Mouse (Mus musculus) liver, embryonic 13.5 days (tissue): ENCODE results near the gene Clip4. TPM values are rescaled to one million over a fixed set of nuclear protein-coding genes. Genes with fewer than 3 reads are reported as not detected.

ENCODE experiments used
- ATAC-seq: fragments of 200-750 bp; cut with Nextera tagmentation; 2 replicates; pipeline ENCODE4 v1.8.0; 2017; ENCODE audit warnings: low read depth, mild to moderate bottlenecking, moderate number of reproducible peaks, moderate library complexity
- DNase-seq: peaks from one replicate; pipeline ENCODE4 v3.0.0; 2022
- H3K27ac ChIP-seq: fragments of 300-500 bp; sonication (generic); 2 replicates; pipeline ENCODE4 v1.5.1; 2015; ENCODE audit warnings: moderate library complexity, mild to moderate bottlenecking, inconsistent platforms
- H3K27me3 ChIP-seq: fragments of 300-500 bp; sonication (generic); 2 replicates; pipeline ENCODE4 v1.6.1; 2015; ENCODE audit warnings: mild to moderate bottlenecking, inconsistent platforms
- H3K36me3 ChIP-seq: fragments of 300-500 bp; sonication (generic); 2 replicates; pipeline ENCODE4 v1.6.1; 2015; ENCODE audit warnings: mild to moderate bottlenecking, inconsistent platforms
- H3K4me1 ChIP-seq: fragments of 300-500 bp; sonication (generic); replicated peaks from 2 replicates; pipeline ENCODE4 v1.6.1; 2015; ENCODE audit warnings: inconsistent platforms
- H3K4me2 ChIP-seq: fragments of 300-500 bp; sonication (generic); 2 replicates; pipeline ENCODE4 v1.6.1; 2015; ENCODE audit warnings: inconsistent platforms, mild to moderate bottlenecking, moderate library complexity
- H3K4me3 ChIP-seq: fragments of 300-500 bp; sonication (generic); replicated peaks from 2 replicates; pipeline ENCODE4 v1.5.1; 2015; ENCODE audit warnings: mild to moderate bottlenecking, inconsistent platforms
- H3K9ac ChIP-seq: fragments of 300-500 bp; sonication (generic); 2 replicates; pipeline ENCODE4 v1.6.1; 2015; ENCODE audit warnings: mild to moderate bottlenecking, inconsistent platforms
- H3K9me3 ChIP-seq: fragments of 300-500 bp; sonication (generic); replicated peaks from 2 replicates; pipeline ENCODE4 v1.6.1; 2016; ENCODE audit warnings: inconsistent platforms
- WGBS: fragments of 180-500 bp; shearing (Covaris S2); methylation state at CpG from one replicate; pipeline ENCODE4 v1.1.7; 2015; ENCODE audit not compliant: insufficient replicate concordance; 5-methylcytosine and 5-hydroxymethylcytosine counted together
- polyA plus RNA-seq: library from polyadenylated mRNA; unstranded; fragments of >200 nt; fragmentation: Nextera tagmentation; extraction: Ambion mirVana; gene quantifications from 2 replicates; pipeline ENCODE4 v1.2.1, GENCODE M21; 2015

The Clip4 gene
- polyA plus RNA-seq, 1 experiment from 2014 or later, result 0.17 TPM

- ATAC-seq, result no peak
- H3K9me3 ChIP-seq, result no peaks in the 10 kb centered on the region
- H3K27ac ChIP-seq, result no peak overlapping the region
- no peak for DNase-seq
- 42% methylated on average over 6 of the region's 6 CpGs for WGBS
- H3K27me3 ChIP-seq, result no peaks in the 10 kb centered on the region
- H3K4me1 ChIP-seq, result no peaks in the 10 kb centered on the region
- H3K4me3 ChIP-seq, result no peak overlapping the region
- no peak overlapping the region for H3K4me2 ChIP-seq
- no peak overlapping the region for H3K9ac ChIP-seq
- no peaks in the 10 kb centered on the region for H3K36me3 ChIP-seq
Measured at GRCm38 (mm10) chr17:71769564-71769963, 1.3 kb downstream of the Clip4 start.

- Histone ChIP-seq H3K27ac (no peak overlapping the region), H3K9me3 (no peaks in the 10 kb centered on the region), H3K36me3 (no peaks in the 10 kb centered on the region), H3K4me3 (no peak overlapping the region), H3K4me1 (no peaks in the 10 kb centered on the region), H3K27me3 (no peaks in the 10 kb centered on the region), H3K9ac (no peak overlapping the region), H3K4me2 (no peak overlapping the region)
- no peak for ATAC-seq
- DNase-seq, result no peak
- WGBS, result 62% methylated on average over 3 of the region's 3 CpGs
Measured at GRCm38 (mm10) chr17:71770696-71771095, 2.4 kb downstream of the Clip4 start.

DNA sequence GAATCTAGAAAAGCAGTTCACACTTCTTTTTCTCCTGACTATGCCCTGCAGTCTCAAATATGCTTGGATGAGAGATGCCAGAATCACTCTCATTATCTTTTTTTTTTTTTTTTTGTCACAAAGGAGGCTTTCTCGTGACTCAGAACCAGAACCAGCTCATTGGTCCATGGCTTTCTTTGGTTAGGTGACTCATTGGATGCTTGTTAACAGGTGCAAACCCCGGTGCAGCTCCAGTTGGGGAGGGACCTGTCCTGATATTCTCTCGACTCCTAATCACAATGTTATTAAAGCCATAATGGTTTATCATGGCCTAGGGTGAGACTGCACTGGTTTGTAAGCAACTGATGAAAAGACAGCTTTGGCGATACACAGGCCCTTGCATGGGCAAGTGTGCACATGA lies 5.9 kb downstream of the Clip4 start:
- ATAC-seq, result no peak

GRCm38 (mm10) chr17:71775279-71775678 lies 7.0 kb downstream of the Clip4 start:
- H3K9ac ChIP-seq, result no peak overlapping the region
- WGBS, result 56% methylated on average over 4 of the region's 4 CpGs

More for the DNA sequence above, 5.9 kb downstream of the Clip4 start:
- H3K9me3 ChIP-seq, result no peaks in the 10 kb centered on the region
- H3K4me1 ChIP-seq, result no peaks in the 10 kb centered on the region
- H3K27ac ChIP-seq, result no peak overlapping the region
- WGBS, result 54% methylated on average over 4 of the region's 4 CpGs
- no peaks in the 10 kb centered on the region for H3K36me3 ChIP-seq
- no peak overlapping the region for H3K4me3 ChIP-seq
- H3K4me2 ChIP-seq, result no peak overlapping the region
- no peaks in the 10 kb centered on the region for H3K27me3 ChIP-seq
- no peak for DNase-seq
- H3K9ac ChIP-seq, result no peak overlapping the region

GRCm38 (mm10) chr17:71778696-71779095 lies 10.4 kb downstream of the Clip4 start:
- H3K9me3 ChIP-seq, result no peaks in the 10 kb centered on the region
- WGBS, result 43% methylated on average over 3 of the region's 3 CpGs
- no peaks in the 10 kb centered on the region for H3K36me3 ChIP-seq
- DNase-seq, result no peak
- H3K4me3 ChIP-seq, result no peak overlapping the region
- no peak overlapping the region for H3K27ac ChIP-seq
- H3K4me1 ChIP-seq, result no peaks in the 10 kb centered on the region
- no peak overlapping the region for H3K4me2 ChIP-seq
- no peak overlapping the region for H3K9ac ChIP-seq
- ATAC-seq, result no peak
- peaks cover 27% of the 10 kb centered on the region for H3K27me3 ChIP-seq

More at GRCm38 (mm10) chr17:71775279-71775678, 7.0 kb downstream of the Clip4 start:
- Histone ChIP-seq H3K27ac (no peak overlapping the region), H3K4me2 (no peak overlapping the region), H3K36me3 (no peaks in the 10 kb centered on the region), H3K4me3 (no peak overlapping the region), H3K27me3 (no peaks in the 10 kb centered on the region), H3K4me1 (no peaks in the 10 kb centered on the region), H3K9me3 (no peaks in the 10 kb centered on the region)
- DNase-seq (no peak), ATAC-seq (no peak)

DNA sequence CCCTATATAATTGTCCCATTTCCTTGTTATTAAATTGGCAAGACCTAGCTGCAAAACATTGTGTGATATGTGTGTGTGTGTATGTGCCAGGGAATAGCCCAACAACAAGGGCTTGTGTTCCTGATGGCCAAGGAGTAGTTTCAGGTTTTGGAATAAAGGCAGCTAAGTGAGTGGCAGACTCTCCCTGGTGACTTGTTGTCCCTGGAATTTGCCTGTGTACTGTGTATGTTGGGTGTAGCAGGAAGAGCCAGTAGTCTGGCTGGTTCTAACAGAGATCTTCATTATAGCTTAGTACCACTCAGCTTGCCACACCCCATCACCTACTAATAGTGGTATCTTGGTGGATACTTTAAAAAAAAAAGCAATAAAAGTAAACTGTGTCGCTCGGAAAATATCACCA lies 12.2 kb downstream of the Clip4 start:
- H3K4me2 ChIP-seq, result no peak overlapping the region
- ATAC-seq (no peak), DNase-seq (no peak)
- H3K4me1 ChIP-seq, result no peaks in the 10 kb centered on the region
- no peaks in the 10 kb centered on the region for H3K9me3 ChIP-seq
- H3K27me3 ChIP-seq, result peaks cover 30% of the 10 kb centered on the region
- no peak overlapping the region for H3K9ac ChIP-seq
- WGBS, result 74% methylated on average over 2 of the region's 2 CpGs
- no peak overlapping the region for H3K27ac ChIP-seq
- H3K4me3 ChIP-seq, result no peak overlapping the region
- no peaks in the 10 kb centered on the region for H3K36me3 ChIP-seq

GRCm38 (mm10) chr17:71780945-71781344 lies 12.7 kb downstream of the Clip4 start:
- DNase-seq (no peak), ATAC-seq (no peak)
- no peak overlapping the region for H3K4me2 ChIP-seq
- H3K9ac ChIP-seq, result no peak overlapping the region
- WGBS, result 68% methylated on average over 4 of the region's 4 CpGs
- no peak overlapping the region for H3K4me3 ChIP-seq
- H3K4me1 ChIP-seq, result no peaks in the 10 kb centered on the region
- peaks cover 30% of the 10 kb centered on the region for H3K27me3 ChIP-seq
- no peak overlapping the region for H3K27ac ChIP-seq
- H3K36me3 ChIP-seq, result no peaks in the 10 kb centered on the region
- no peaks in the 10 kb centered on the region for H3K9me3 ChIP-seq

GRCm38 (mm10) chr17:71782242-71782698 lies 14.0 kb downstream of the Clip4 start:
- H3K4me3 ChIP-seq, result peak overlapping the region; percentile 42
- no peaks in the 10 kb centered on the region for H3K36me3 ChIP-seq
- peak overlapping the region; percentile 61 for H3K4me2 ChIP-seq
- no peak overlapping the region for H3K27ac ChIP-seq
- H3K9ac ChIP-seq, result no peak overlapping the region
- WGBS, result 2% methylated on average over 29 of the region's 29 CpGs
- no peaks in the 10 kb centered on the region for H3K4me1 ChIP-seq
- peaks cover 30% of the 10 kb centered on the region for H3K27me3 ChIP-seq
- DNase-seq (no peak), ATAC-seq (no peak)
- no peaks in the 10 kb centered on the region for H3K9me3 ChIP-seq

DNA sequence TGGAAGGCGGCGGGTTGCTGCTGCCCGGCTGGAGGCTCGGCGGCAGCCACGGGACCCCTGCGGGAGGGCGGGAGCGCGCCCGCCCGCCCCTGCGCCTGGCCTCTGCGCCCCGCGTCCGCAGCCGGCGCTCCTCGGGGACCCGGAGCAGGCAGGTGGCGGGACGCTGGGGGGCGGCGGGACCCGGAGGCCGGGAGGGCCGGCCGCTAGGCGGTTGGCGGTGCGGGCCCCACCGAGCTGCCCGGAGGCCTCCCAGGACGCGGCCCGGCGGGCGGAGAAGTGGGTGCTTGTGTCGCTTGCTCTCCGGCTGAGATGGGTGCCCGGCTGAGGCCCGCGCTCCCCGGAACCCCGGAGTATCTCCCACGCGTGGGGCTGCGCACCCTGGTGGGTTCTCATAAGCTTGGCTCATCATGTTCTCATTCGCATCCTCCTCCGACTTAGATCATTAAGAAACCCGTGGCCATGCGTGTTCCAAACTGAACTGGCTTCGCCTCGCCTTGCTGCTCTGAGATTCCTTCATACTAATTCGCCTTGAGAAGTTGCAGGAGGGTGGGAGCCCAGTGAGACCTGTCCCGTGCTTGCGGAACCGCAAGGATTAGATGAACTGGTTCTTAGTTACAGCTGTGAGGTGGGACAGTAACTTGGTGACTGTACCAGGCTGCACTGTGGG lies 14.6 kb downstream of the Clip4 start:
- no peak for DNase-seq
- WGBS, result 4% methylated on average over 41 of the region's 59 CpGs
- Histone ChIP-seq H3K4me3 (peak overlapping the region; percentile 42), H3K36me3 (no peaks in the 10 kb centered on the region), H3K4me2 (peak overlapping the region; percentile 61), H3K27ac (no peak overlapping the region), H3K27me3 (peaks cover 30% of the 10 kb centered on the region), H3K9me3 (no peaks in the 10 kb centered on the region), H3K4me1 (no peaks in the 10 kb centered on the region), H3K9ac (no peak overlapping the region)
- ATAC-seq, result no peak

- DNase-seq (no peak), ATAC-seq (no peak)
- Histone ChIP-seq H3K4me3 (peak overlapping the region; percentile 42; the same call in 1 of the 2 replicates), H3K4me1 (no peaks in the 10 kb centered on the region), H3K9ac (no peak overlapping the region), H3K36me3 (no peaks in the 10 kb centered on the region), H3K9me3 (no peaks in the 10 kb centered on the region), H3K27ac (no peak overlapping the region), H3K4me2 (peak overlapping the region; percentile 61), H3K27me3 (peaks cover 30% of the 10 kb centered on the region)
- WGBS, result 33% methylated on average over 10 of the region's 10 CpGs
Measured at GRCm38 (mm10) chr17:71783366-71783735, 15.1 kb downstream of the Clip4 start.

- H3K27ac ChIP-seq, result no peak overlapping the region
- H3K4me3 ChIP-seq, result no peak overlapping the region
Measured at GRCm38 (mm10) chr17:71786456-71786855, 18.2 kb downstream of the Clip4 start.

GRCm38 (mm10) chr17:71791109-71791508 lies 22.8 kb downstream of the Clip4 start:
- H3K4me1 ChIP-seq, result no peaks in the 10 kb centered on the region
- no peaks in the 10 kb centered on the region for H3K36me3 ChIP-seq
- H3K9me3 ChIP-seq, result no peaks in the 10 kb centered on the region
- H3K4me2 ChIP-seq, result no peak overlapping the region
- ATAC-seq, result no peak
- H3K27me3 ChIP-seq, result no peaks in the 10 kb centered on the region
- no peak overlapping the region for H3K27ac ChIP-seq
- no peak for DNase-seq
- no peak overlapping the region for H3K4me3 ChIP-seq
- H3K9ac ChIP-seq, result no peak overlapping the region
- 60% methylated on average over 4 of the region's 4 CpGs for WGBS

More at GRCm38 (mm10) chr17:71786456-71786855, 18.2 kb downstream of the Clip4 start:
- no peak for DNase-seq
- Histone ChIP-seq H3K9ac (no peak overlapping the region), H3K4me1 (no peaks in the 10 kb centered on the region), H3K27me3 (peaks cover 25% of the 10 kb centered on the region), H3K36me3 (no peaks in the 10 kb centered on the region), H3K9me3 (no peaks in the 10 kb centered on the region), H3K4me2 (no peak overlapping the region)
- no peak for ATAC-seq
